Mouse (Mus musculus): ENCODE results near the gene Fnbp1l.

- no peak for TF ChIP-seq CTCF (IDR thresholded peaks at IDR 0.05; ENCODE audit: low read depth)
- TF ChIP-seq EP300 (IDR thresholded peaks at IDR 0.05; ENCODE audit: low read depth) = no peak
Measured at GRCm38 (mm10) chr3:122624591-122624990, 5.1 kb upstream of the Fnbp1l start.
